Mouse (Mus musculus) embryo, embryonic 10.5 days (tissue): ENCODE measurements around the gene Ms4a7.
"Not testable (repeated sequence)": the region's sequence is repeated elsewhere in the genome, so short reads cannot be mapped to it uniquely, and the experiment has no call there.

ENCODE experiments used
- DNase-seq: peaks from one replicate; pipeline ENCODE4 v3.0.0-alpha.2; 2015; ENCODE audit warnings: low spot score

The Ms4a7 gene

GRCm38 (mm10) chr19:11335932-11336331, at the start of gene Ms4a7:
TSS of gene Ms4a7 (minus strand) at chr19:11336146.
- DNase-seq, result no peak

- no peak for DNase-seq
Measured at GRCm38 (mm10) chr19:11376399-11376798, 40.5 kb upstream of the Ms4a7 start.

- peak; percentile 2 for DNase-seq
Measured at GRCm38 (mm10) chr19:11375273-11375672, 39.3 kb upstream of the Ms4a7 start, which contains the start of gene Ms4a4a. TSS of gene Ms4a4a (plus strand) at chr19:11375523.

- no peak for DNase-seq
Measured at GRCm38 (mm10) chr19:11371181-11371580, 35.2 kb upstream of the Ms4a7 start.

GRCm38 (mm10) chr19:11368310-11368709, 32.4 kb upstream of the Ms4a7 start:
- no peak for DNase-seq

- no peak for DNase-seq
Measured at GRCm38 (mm10) chr19:11362002-11362401, 26.1 kb upstream of the Ms4a7 start.

GRCm38 (mm10) chr19:11360106-11360505, 24.2 kb upstream of the Ms4a7 start:
- peak; percentile 12 for DNase-seq

GRCm38 (mm10) chr19:11355730-11356129, 19.8 kb upstream of the Ms4a7 start:
- no peak for DNase-seq

- DNase-seq, result peak; percentile 2
Measured at GRCm38 (mm10) chr19:11351878-11352277, 15.9 kb upstream of the Ms4a7 start.

- peak; percentile 31 for DNase-seq
Measured at GRCm38 (mm10) chr19:11349698-11350481, 13.9 kb upstream of the Ms4a7 start.

GRCm38 (mm10) chr19:11343992-11344391, 8.0 kb upstream of the Ms4a7 start:
- DNase-seq, result no peak

GRCm38 (mm10) chr19:11343147-11343546, 7.2 kb upstream of the Ms4a7 start:
- no peak for DNase-seq

GRCm38 (mm10) chr19:11321123-11321522, 14.8 kb downstream of the Ms4a7 start:
- no peak for DNase-seq

GRCm38 (mm10) chr19:11316786-11317185, 19.2 kb downstream of the Ms4a7 start:
- no peak for DNase-seq

- DNase-seq, result no peak
Measured at GRCm38 (mm10) chr19:11314354-11314753, 21.6 kb downstream of the Ms4a7 start, which contains the start of gene Ms4a14. TSS of gene Ms4a14 (minus strand) at chr19:11314454.

GRCm38 (mm10) chr19:11308888-11309287, 27.1 kb downstream of the Ms4a7 start:
- DNase-seq, result no peak

- DNase-seq, result not testable (repeated sequence)
Measured at GRCm38 (mm10) chr19:11299529-11299928, 36.4 kb downstream of the Ms4a7 start.

- DNase-seq, result no peak
Measured at GRCm38 (mm10) chr19:11298939-11299338, 37.0 kb downstream of the Ms4a7 start.

- peak; percentile 5 for DNase-seq
Measured at GRCm38 (mm10) chr19:11293616-11294015, 42.3 kb downstream of the Ms4a7 start.

GRCm38 (mm10) chr19:11292990-11293389, 43.0 kb downstream of the Ms4a7 start:
- peak; percentile 47 for DNase-seq

GRCm38 (mm10) chr19:11283773-11284172, 52.2 kb downstream of the Ms4a7 start, which contains the start of gene Ms4a5:
TSS of gene Ms4a5 (minus strand) at chr19:11283873.
- DNase-seq, result no peak

GRCm38 (mm10) chr19:11280223-11280622, 55.7 kb downstream of the Ms4a7 start:
- DNase-seq, result no peak

- DNase-seq, result no peak
Measured at GRCm38 (mm10) chr19:11276431-11276830, 59.5 kb downstream of the Ms4a7 start.
